Mouse (Mus musculus) urinary bladder, postnatal 10 days (tissue): Measurements from ENCODE around the gene Vps26a.
"Not testable (repeated sequence)": the region's sequence is repeated elsewhere in the genome, so short reads cannot be mapped to it uniquely, and the experiment has no call there.

Experiments used
- DNase-seq: peaks from one replicate; pipeline ENCODE4 v3.0.0; 2022; ENCODE audit warnings: low spot score

Vps26a gene

DNA sequence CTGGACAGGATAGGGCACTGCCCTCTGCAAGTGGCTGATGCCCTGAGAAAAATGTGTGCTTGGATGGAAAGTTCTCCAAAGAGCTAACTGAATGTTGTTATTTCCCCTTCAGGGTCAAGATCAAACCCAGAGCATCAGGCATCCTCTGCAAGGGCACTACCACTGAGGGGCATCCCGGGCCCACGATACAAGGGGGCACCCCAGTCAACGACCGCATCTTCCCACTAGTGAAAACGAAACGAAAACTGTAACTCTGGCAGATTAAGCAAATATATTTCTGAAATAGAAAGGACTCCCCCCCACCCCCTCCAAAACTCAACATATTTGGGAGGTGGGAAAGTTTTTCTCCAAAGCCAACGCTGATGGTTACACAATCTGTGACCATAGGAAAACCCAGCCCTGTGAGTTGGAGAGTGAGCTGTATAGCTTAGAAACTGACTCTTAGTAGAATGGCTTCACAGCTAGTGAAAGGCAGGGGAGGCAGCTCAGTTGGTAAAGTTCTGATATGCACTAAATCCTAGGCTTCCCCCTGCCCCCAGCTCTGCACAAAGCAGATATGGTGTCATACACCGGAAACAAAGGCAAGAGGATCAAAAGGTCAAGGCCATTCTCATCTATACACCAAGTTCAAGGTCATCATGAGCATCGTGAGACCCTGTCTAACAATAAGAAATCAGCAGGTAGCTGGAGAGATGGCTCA lies 14.5 kb upstream of the Vps26a start:
- no peak for DNase-seq

DNA sequence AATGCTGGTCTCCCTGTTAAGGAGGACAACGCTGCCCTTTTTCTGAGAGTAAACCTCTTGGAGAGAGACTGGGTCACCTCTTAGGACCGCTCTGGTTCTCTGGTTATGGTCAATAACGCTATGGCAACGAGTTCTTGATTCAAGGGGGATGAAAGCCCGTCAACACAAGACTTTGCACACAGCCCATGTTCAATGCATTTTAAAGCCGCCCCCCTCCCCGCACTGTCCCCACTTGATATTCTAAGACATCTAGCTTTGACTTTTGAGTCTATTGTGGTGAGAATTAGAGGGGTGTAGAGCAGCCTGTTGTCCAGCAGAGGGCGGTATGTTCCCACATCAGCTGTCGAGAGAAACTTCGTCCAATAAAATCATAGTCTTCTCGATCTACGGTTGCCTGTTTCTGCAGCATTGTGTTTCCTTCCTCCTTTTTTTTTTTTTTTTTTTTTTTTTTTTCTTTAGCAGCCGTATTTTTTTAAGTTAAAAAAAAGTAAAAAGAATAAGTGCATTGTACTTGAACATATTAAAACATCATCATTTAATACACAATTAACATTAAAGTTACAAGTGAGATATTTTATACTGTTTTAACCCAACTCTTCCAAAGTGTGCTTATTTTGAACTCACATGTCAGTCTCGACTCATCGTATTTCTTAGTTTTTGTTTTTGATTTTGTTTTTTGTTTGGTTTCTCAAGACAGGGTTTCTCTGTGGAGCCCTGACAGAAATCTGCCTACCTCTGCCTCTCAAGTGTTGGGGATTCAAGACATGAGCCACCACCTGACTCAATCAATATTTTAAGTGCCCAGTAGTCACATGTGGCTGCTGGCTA lies 13.7 kb upstream of the Vps26a start:
- DNase-seq = no peak

DNA sequence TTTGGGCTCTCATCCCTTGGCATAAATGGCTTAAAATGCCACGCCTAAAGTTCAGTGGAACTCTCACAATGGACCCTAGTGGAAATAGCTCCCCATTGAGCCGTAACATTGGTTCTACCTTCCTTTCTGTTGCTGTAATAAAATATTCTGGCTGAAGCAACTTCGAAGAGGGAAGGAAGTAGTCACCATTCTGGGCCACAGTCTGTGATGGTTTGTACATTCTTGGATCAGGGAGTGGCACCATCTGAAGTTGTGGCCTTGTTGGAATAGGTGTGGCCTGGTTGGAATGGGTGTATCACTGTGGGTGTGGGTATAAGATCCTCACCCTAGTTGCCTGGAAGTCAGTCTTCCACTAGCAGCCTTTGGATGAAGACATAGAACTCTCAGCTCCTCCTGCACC lies 5.1 kb upstream of the Vps26a start:
- not testable (repeated sequence) for DNase-seq

DNA sequence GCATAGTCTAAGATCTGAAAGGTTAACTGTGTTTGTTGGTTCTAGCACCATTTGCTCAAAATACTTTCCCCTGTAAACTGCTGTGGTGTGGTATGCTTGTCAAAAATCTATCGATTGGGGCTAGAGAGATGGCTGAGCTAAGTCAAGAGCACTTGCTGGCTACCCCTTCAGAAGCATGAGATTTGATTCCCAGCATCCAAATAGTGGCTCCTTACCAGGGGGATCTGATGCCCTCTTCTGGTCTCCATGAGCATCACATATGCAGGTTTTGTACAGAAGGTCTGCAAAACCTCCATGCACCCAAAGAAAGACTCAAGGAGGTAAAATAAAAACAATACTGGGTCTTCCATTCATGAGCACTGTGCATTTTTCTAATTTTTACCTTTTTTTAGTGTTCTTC lies 1.7 kb upstream of the Vps26a start:
- no peak for DNase-seq

DNA sequence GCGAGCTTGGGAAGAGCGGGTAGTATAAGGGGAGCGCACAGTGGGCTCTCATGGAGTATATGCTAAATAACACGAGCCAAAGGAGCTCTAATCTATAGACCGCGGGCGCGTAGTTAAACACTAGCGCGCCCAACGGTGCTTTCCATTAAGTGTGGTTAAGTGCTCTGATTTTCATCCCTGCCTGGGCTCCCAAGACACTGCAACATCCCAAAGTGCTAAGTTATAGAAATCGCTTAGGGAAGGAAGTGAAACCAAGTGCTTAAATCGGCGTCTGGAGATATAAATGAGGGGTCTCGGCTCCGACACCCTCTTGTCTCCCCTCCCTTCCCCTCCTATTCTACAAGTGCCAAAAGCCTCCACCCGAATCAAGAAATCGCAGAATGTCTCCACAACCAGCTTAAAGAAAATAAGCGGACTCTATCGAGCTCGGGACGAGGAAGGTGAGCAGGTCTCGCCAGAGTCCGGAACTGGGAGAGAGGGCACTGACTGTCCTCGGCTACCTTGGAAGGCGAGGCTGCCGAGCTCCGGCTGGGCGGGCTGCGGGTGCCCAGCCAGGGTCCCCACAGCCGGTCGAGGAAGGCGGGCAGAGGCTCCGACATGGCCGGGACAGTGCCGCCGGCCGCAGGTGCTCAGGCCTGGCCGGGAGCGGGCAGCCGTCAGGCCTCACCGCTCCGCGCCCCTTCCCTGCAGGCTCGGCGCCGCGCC lies 575 bp downstream of the Vps26a start:
- no peak for DNase-seq

DNA sequence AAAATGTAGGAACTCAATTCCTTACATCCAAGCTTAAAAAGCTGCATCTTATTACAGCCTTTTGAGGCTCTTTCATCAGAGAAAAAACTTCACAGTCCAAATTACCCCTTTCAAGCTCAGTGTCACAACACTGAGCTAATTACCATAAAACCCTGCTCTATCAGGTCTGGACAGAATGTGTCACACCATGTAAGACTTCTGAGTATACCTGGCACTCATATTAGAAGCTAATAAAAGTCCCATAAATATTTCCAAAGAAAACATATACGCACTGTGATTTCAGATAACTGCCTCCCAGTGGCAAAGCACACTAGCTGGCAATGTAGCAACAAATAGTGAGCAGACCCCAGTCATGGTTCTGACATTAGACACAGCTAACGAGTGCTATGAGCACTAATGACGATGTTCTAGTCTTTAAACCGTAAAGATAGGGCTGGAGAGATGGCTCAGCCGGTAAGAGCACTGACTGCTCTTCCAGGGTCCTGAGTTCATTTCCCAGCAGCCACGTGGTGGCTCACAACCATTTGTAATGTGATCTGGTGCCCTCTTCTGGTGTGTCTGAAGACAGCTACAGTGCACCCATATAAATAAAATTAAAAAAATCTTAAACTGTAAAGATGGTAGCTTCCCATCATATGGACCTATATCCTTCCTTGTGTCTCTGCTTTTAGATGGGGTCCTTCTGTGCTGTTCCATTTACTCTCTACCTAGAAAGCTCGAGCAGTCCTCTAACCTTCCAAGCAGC lies 5.3 kb downstream of the Vps26a start:
- DNase-seq = no peak

DNA sequence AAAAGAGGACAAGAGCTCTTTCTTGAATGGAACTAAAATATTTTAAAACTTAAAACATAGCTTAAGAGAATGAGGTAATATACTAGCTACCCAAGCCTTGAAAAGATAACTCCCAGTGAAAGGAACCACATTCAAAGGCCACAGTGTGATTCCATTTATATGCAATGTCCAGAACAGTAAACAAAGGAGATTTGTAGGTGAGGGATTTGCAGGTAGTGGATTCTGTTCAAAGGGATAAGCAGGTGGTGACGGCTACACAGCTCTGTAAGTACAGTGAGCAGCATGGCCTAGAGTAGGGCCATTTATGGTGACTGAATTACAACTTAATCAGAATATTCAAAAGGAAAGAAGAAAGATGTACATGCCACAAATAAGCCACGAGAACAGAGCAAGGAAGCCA lies 9.6 kb downstream of the Vps26a start:
- DNase-seq = no peak

DNA sequence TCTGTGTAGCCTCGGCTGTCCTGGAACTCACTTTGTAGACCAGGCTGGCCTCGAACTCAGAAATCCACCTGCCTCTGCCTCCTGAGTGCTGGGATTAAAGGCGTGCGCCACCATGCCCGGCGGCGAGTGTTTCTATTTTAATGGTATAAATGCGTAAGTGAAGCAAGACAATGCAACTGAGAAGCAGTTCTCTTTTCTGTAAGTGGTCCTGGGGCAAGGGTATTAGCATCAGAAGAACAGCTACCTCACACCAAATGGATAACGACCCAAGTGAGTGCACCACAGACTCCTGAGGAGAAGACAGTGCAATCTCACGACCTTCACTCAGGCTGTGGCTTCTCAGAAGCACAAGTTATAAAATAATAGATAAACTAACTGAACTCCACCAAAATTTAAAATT lies 11.7 kb downstream of the Vps26a start:
- no peak for DNase-seq

DNA sequence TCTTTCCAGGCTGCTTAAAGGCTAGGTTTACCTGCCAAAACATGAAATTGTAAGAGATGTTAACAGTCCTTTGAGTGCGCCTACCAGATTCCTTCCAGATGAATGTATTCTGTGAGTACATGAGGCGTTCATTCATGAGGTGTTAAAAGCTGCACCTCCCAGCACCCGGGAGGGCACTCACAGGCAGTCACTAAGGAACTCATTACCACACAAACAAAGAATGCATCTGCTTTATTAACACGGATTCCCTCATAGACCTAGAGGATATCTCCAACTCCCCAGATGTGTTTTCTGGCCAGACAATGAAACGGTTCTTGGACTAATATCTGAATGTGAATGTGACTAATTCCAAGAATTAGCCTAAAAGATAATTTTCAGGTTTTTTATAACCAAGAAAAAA lies 15.5 kb downstream of the Vps26a start:
- no peak for DNase-seq

DNA sequence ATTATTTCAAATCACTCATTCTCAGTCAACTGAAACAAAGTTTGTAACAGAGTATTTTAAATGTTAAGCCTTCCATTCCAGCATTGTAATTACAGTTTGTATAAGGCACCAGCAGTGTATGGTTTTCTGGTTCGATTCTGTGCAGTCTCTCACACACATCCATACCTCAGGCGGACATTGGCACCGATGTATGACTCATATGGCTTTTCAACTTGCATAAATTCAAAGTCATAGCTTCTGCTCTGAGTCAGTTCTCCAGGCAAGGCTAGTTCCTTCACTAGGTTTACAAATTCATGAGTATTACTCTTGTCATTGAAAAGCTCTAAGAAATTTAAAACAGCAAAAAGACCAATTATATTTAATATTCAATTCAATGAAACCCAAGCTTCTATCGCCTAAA lies 16.9 kb downstream of the Vps26a start:
- no peak for DNase-seq

DNA sequence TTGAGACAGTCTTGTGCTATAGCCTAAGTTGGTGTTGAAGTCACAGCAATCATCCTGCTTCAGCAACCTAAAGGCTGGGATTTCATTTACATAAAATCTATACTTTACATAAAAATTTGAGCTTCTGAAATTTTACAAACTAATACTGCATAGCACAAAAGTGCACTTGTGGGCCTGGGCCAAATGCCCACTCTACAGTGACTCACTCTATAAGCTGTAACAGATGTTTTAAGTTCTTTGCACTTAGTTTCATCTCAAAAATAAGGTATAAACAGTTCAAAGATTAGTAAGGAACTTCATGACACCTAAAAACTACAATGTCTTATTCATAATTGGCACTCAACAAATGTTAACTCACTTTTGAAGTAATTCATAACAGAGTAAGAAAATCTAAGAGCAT lies 25.3 kb downstream of the Vps26a start:
- DNase-seq = no peak

DNA sequence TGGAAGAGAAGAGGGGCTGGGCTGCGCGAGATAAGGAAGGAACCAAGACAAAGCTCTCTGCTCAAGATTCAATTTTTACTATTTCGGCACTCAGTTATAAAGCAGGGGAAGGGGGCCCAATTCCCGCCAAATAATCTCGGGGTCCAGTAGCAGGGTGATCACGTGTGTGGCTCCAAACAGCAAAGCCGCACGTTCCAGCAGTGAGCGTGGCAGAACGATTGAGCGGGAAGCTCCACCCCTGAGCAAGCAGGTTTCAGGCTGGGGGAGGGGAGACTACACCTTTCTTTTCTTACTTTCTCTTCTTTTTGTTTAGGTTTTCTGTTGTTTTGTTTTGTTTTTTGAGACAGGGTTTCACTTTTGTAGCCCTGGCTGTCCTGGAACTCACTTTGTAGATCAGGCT lies 34.6 kb downstream of the Vps26a start:
- not testable (repeated sequence) for DNase-seq

DNA sequence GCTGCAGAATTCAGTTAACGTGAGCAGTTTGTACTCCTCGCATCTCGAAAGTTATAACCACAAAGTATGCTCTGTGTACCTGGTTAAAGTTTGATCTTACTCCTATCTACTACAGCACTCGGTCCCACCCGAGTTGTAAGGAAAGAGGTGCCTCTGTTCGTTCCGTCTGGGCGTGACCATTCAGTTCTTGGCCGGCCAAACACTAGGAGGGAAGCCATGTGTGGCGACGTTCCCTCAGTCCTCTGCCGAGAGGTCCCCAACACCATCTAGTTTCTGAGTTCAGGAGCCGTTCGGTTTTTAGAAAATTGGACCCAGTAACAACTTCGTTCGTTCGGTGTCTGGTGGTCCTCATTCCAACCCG lies 36.3 kb downstream of the Vps26a start:
- DNase-seq = no peak

DNA sequence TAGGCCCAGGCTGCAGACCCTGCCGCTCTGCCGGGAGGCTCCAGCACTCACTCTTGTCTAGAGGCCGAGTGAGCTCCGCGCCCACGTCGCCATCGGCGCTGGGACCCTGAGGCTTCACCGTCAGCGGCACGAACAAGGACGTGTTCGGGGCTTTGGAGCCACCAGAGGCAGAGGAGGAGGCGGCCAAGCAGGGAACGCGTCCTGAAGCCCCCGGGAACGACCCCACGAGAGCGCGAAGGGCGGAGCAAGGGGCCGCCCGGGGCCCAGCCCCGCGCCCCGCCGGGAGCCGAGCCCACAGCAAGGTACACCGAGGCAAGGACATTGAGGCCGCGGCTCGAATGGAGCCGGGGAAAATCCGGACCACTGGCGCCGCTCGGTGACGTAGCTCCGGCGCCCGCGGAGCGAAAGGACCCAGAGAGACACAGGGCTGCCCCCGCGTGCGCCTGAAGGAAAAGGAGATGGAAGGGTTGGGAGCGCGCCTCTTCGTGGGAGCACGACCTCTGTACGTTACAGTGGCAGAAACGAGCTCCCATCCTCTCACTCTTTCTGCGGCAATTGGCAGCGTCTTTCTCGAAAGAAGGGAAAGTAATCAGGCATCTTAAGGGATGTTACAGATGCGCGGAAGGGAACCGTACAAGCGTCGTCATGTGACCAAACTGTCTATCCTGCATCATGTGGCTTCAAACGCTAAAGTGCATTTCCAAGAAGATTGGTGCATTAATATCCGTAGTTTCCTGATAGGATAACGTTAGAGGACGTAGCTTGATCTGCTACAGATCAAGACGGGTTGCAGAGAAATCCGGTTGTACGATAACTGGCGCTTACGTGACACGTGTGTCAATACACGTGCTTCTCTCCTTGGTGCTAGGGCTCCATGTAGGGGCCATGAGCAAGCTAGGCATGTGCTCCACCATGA lies 37.0 kb downstream of the Vps26a start, which contains the start of the genes 4930507D05Rik and Supv3l1:
TSS of gene 4930507D05Rik (plus strand) at position 126 of the 916 bp plus-strand sequence.
TSS of gene Supv3l1 (minus strand) at position 375 of the 916 bp plus-strand sequence.
- peak; percentile 76 for DNase-seq

DNA sequence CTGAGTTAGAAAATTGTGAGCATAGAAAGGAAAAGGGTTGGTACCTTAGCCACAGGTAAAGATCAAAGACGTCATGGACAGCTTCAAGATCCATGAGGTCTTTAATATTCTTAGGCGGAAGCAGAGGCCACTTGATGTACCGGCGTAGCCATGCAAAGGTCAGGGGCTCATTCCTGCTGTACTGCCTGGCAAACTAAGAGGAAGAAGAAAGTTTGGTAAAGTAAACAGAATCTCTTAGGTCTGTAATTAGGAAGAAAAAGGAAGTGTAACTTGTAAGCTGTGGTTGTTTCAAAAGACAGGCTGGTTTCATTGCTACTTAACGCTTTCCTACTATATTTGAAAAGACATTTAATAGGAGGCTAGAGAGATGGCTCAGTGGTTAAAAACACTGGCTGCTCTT lies 56.2 kb downstream of the Vps26a start:
- DNase-seq = no peak

DNA sequence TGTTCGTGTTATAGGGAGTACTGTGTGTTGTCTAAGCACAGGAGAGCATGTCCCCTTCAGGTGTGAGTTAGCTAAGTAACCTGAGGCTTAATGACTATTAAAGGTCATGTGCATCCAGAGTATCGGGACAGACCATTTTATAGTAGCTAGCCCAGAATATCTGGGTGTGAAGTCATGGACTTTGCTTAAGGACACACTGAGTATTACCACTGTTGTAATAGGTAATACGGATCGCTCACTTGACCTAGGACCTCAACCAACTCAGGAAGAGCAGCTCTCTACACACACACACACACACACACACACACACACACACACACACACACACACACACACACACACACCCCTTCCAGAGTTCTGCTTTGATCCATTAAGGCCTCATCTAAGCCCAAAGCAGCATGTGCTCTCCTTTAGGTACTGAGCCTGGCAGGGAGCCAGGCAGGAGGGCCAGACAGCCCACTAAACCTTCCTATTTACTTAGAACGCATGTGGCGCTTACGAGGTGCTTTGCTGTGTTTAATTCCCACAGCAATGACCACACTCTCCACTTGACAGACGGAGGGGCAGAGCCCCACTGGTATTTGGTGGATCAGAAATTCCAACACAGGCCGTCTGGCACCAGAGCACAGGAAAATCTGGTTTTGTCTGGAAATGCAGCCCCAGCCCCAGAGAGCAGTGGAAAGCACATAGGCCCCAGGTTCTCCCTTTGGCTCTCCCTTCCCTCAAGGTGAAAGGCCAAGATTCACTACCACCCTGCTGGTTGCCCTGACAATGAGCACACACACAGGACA lies 61.3 kb downstream of the Vps26a start:
- DNase-seq = no peak

DNA sequence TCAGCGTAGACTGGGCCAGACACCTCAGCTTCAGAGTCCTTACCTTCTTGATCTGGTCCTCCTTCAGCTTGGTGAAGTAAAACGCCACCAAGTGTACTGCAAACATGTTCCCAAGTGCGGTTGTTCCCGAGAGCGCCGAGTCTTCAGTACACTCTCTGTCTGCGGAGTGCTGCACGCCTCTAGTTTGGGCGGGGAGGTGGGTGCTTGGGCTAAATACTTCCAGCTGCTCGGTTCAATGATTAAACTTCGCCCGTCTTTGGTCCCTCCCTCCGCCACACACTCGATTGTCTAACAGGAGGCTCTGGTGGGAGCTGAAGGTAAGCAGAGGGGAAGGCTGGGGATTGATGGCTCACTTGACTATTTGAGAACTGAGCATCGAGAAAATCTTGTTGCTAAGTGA lies 64.3 kb downstream of the Vps26a start, which contains the start of gene Hkdc1:
TSS of gene Hkdc1 (minus strand) at position 237 of the 400 bp plus-strand sequence.
- DNase-seq = no peak

DNA sequence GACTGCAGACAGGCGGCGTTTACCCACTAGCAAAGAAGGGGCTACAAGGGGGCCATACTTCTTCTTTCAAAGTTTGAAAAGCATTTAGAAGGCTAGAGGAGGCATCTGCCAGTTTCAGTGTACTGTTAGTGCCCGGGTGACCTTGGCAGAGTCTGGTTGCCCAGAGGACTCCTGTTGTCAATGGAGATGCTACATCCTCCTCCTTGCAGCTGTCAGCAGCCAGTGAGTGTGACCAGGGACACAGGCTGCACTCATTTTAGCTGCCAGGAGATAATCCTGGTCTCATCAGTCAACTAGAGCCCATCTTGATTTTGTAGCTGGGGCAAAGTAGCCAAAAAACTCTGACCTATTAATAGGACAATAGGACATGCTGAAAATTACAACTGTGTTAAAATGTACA lies 65.5 kb downstream of the Vps26a start:
- DNase-seq = no peak

DNA sequence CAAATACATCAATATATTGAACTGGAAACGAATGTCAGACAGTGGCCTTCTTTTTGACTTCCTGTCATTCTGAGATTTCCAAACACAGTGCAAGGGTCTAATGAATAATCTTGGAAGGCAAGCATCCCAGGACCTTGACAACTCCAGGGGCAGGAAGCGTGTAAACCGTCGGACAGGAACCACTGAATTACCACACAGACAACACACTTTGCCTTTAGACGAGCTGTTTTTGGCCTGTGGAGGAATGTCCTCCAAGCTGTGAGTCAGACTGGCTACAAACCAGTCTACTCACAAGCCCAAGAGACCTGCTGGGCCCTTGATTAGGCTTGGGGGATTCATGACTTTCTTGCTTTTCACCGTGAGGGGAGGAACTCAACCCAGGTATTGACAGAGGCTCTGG lies 66.2 kb downstream of the Vps26a start:
- no peak for DNase-seq

DNA sequence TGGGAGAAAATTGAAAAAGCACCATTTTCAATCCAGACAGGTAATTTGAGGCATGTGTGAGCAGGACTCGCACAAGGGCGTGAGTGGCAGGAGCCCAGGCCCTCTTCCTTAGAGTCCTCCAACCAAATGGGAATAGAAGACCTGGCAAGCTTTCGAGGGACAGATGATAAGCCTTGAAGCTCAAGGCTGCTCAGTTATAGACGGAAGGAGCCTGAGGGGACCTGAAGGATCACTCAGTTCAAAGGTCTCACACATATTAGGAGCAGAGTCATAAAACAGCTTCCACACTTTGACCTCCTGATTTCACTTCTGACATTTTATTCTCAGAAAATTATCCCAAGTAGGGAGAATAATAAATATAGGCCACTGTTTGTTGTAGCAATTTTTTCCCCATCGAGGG lies 67.2 kb downstream of the Vps26a start:
- no peak for DNase-seq
